Mouse (Mus musculus): Measurements from ENCODE around the gene Hdhd3. TPM values are rescaled to one million over a fixed set of nuclear protein-coding genes. Genes with fewer than 3 reads are reported as not detected.

Gene Hdhd3
- polyA plus RNA-seq, 1 experiment, result 26.8 TPM

GRCm38 (mm10) chr4:62508839-62509238 lies 5.6 kb upstream of the Hdhd3 start:
- H3K79me2 ChIP-seq (ENCODE audit: control insufficient read depth, insufficient read depth), result no peaks in the 10 kb centered on the region
- TF ChIP-seq USF1 (IDR thresholded peaks at IDR 0.05; ENCODE audit: low read depth), result no peak
- TF ChIP-seq POLR2AphosphoS2 (IDR thresholded peaks at IDR 0.05; ENCODE audit: insufficient read length, low read depth), result no peak
- TF ChIP-seq E2F4 (IDR thresholded peaks at IDR 0.05; ENCODE audit: insufficient read depth), result no peak
- TF ChIP-seq MYOD1 (IDR thresholded peaks at IDR 0.05; ENCODE audit: control insufficient read depth in 1 of 3, insufficient read length in 2 of 3, low read depth in 2 of 3), result no peak
- no peak for TF ChIP-seq POLR2A (IDR thresholded peaks at IDR 0.05; ENCODE audit: insufficient read length, low read depth)
- TF ChIP-seq MYOG (IDR thresholded peaks at IDR 0.05; ENCODE audit: control insufficient read depth in 1 of 3, insufficient read depth in 1 of 3, insufficient read length in 2 of 3, low read depth in 2 of 3), result no peak
- no peak for TF ChIP-seq CEBPB (IDR thresholded peaks at IDR 0.05; ENCODE audit: insufficient read depth, poor library complexity, severe bottlenecking)
- TF ChIP-seq REST (IDR thresholded peaks at IDR 0.05; ENCODE audit: insufficient read depth, insufficient read length), result no peak
- H3ac ChIP-seq (ENCODE audit: control insufficient read depth, insufficient read length), result no peak overlapping the region
- peaks cover 48% of the 10 kb centered on the region for H3K36me3 ChIP-seq (ENCODE audit: control insufficient read depth, insufficient read depth)
- no peak overlapping the region for H3K4me2 ChIP-seq (ENCODE audit: low read depth)
- no peak overlapping the region for H3K4me3 ChIP-seq
- no peaks in the 10 kb centered on the region for H3K27me3 ChIP-seq (ENCODE audit: control insufficient read depth, insufficient read depth, insufficient read length)

GRCm38 (mm10) chr4:62506798-62507197 lies 3.5 kb upstream of the Hdhd3 start:
- TF ChIP-seq E2F4 (IDR thresholded peaks at IDR 0.05; ENCODE audit: insufficient read depth) (no peak), POLR2AphosphoS2 (IDR thresholded peaks at IDR 0.05; ENCODE audit: insufficient read length, low read depth) (no peak), USF1 (IDR thresholded peaks at IDR 0.05; ENCODE audit: low read depth) (no peak), POLR2A (IDR thresholded peaks at IDR 0.05; ENCODE audit: insufficient read length, low read depth) (no peak), SRF (IDR thresholded peaks at IDR 0.05; ENCODE audit: control insufficient read depth, insufficient read length, low read depth) (no peak), MAX (IDR thresholded peaks at IDR 0.05; ENCODE audit: low read depth) (no peak), TCF12 (IDR thresholded peaks at IDR 0.05; ENCODE audit: insufficient read depth, poor library complexity, severe bottlenecking) (no peak), TCF3 (IDR thresholded peaks at IDR 0.05; ENCODE audit: insufficient read length, low read depth) (no peak), REST (IDR thresholded peaks at IDR 0.05; ENCODE audit: insufficient read depth, insufficient read length) (no peak), MYOD1 (IDR thresholded peaks at IDR 0.05; ENCODE audit: control insufficient read depth in 1 of 3, insufficient read length in 2 of 3, low read depth in 2 of 3) (no peak), MYOG (IDR thresholded peaks at IDR 0.05; ENCODE audit: control insufficient read depth in 1 of 3, insufficient read depth in 1 of 3, insufficient read length in 2 of 3, low read depth in 2 of 3) (no peak), CEBPB (IDR thresholded peaks at IDR 0.05; ENCODE audit: insufficient read depth, poor library complexity, severe bottlenecking) (no peak)
- no peaks in the 10 kb centered on the region for H3K27me3 ChIP-seq (ENCODE audit: control insufficient read depth, insufficient read depth, insufficient read length)
- no peak overlapping the region for H3ac ChIP-seq (ENCODE audit: control insufficient read depth, insufficient read length)
- H3K36me3 ChIP-seq (ENCODE audit: control insufficient read depth, insufficient read depth), result peaks cover 35% of the 10 kb centered on the region
- no peak overlapping the region for H3K4me2 ChIP-seq (ENCODE audit: low read depth)
- no peak overlapping the region for H3K4me3 ChIP-seq
- H3K79me2 ChIP-seq (ENCODE audit: control insufficient read depth, insufficient read depth), result no peaks in the 10 kb centered on the region

- Histone ChIP-seq H3ac (ENCODE audit: control insufficient read depth, insufficient read length) (no peak overlapping the region), H3K4me2 (ENCODE audit: low read depth) (no peak overlapping the region), H3K36me3 (ENCODE audit: control insufficient read depth, insufficient read depth) (peaks cover 27% of the 10 kb centered on the region), H3K4me3 (no peak overlapping the region), H3K27me3 (ENCODE audit: control insufficient read depth, insufficient read depth, insufficient read length) (no peaks in the 10 kb centered on the region), H3K79me2 (ENCODE audit: control insufficient read depth, insufficient read depth) (no peaks in the 10 kb centered on the region)
- TF ChIP-seq TCF12 (IDR thresholded peaks at IDR 0.05; ENCODE audit: insufficient read depth, poor library complexity, severe bottlenecking), result no peak
- no peak for TF ChIP-seq USF1 (IDR thresholded peaks at IDR 0.05; ENCODE audit: low read depth)
- TF ChIP-seq REST (IDR thresholded peaks at IDR 0.05; ENCODE audit: insufficient read depth, insufficient read length), result no peak
- TF ChIP-seq POLR2AphosphoS2 (IDR thresholded peaks at IDR 0.05; ENCODE audit: insufficient read length, low read depth), result no peak
- TF ChIP-seq MYOG (IDR thresholded peaks at IDR 0.05; ENCODE audit: control insufficient read depth in 1 of 3, insufficient read depth in 1 of 3, insufficient read length in 2 of 3, low read depth in 2 of 3), result no peak
- TF ChIP-seq E2F4 (IDR thresholded peaks at IDR 0.05; ENCODE audit: insufficient read depth), result no peak
- TF ChIP-seq MAX (IDR thresholded peaks at IDR 0.05; ENCODE audit: low read depth), result no peak
These were observed 2.7 kb upstream of the Hdhd3 start for GRCm38 (mm10) chr4:62505991-62506390.

- Histone ChIP-seq H3K79me2 (ENCODE audit: control insufficient read depth, insufficient read depth) (no peaks in the 10 kb centered on the region), H3K4me3 (peak overlapping the region; percentile 43), H3K36me3 (ENCODE audit: control insufficient read depth, insufficient read depth) (peaks cover 6% of the 10 kb centered on the region), H3K4me2 (ENCODE audit: low read depth) (peak overlapping the region; percentile 74), H3ac (ENCODE audit: control insufficient read depth, insufficient read length) (no peak overlapping the region), H3K27me3 (ENCODE audit: control insufficient read depth, insufficient read depth, insufficient read length) (no peaks in the 10 kb centered on the region)
- TF ChIP-seq USF1 (IDR thresholded peaks at IDR 0.05; ENCODE audit: low read depth) (no peak), SRF (IDR thresholded peaks at IDR 0.05; ENCODE audit: control insufficient read depth, insufficient read length, low read depth) (no peak), MAX (IDR thresholded peaks at IDR 0.05; ENCODE audit: low read depth) (no peak)
These were observed 298 bp downstream of the Hdhd3 start for GRCm38 (mm10) chr4:62502969-62503368.

- Histone ChIP-seq H3K79me2 (ENCODE audit: control insufficient read depth, insufficient read depth) (no peaks in the 10 kb centered on the region), H3K36me3 (ENCODE audit: control insufficient read depth, insufficient read depth) (no peaks in the 10 kb centered on the region), H3K4me2 (ENCODE audit: low read depth) (peak overlapping the region; percentile 74), H3K4me3 (peak overlapping the region; percentile 43), H3ac (ENCODE audit: control insufficient read depth, insufficient read length) (peak overlapping the region; percentile 17), H3K27me3 (ENCODE audit: control insufficient read depth, insufficient read depth, insufficient read length) (no peaks in the 10 kb centered on the region)
- TF ChIP-seq USF1 (IDR thresholded peaks at IDR 0.05; ENCODE audit: low read depth) (peak; percentile 13), MAX (IDR thresholded peaks at IDR 0.05; ENCODE audit: low read depth) (peak; percentile 61), POLR2AphosphoS2 (IDR thresholded peaks at IDR 0.05; ENCODE audit: insufficient read length, low read depth) (no peak), E2F4 (IDR thresholded peaks at IDR 0.05; ENCODE audit: insufficient read depth) (peak; percentile 53)
These were observed 1.1 kb downstream of the Hdhd3 start for GRCm38 (mm10) chr4:62501964-62502732.

Data from myocyte (in vitro differentiated cells).